Mouse (Mus musculus) CH12.LX (cell line): ENCODE results near the gene 4931428F04Rik. TPM values are rescaled to one million over a fixed set of nuclear protein-coding genes. Genes with fewer than 3 reads are reported as not detected.

Source experiments
- DNase-seq: peaks from one replicate; pipeline ENCODE4 v3.0.0-alpha.2; 2013; ENCODE audit errors: extremely low read depth
- H3K27ac ChIP-seq: 2 replicates; pipeline ENCODE4 v1.5.1; 2012; ENCODE audit warnings: low read depth, mild to moderate bottlenecking, control low read depth, moderate library complexity; ENCODE audit not compliant: insufficient read depth
- H3K27me3 ChIP-seq: replicated peaks from 2 replicates; pipeline ENCODE3; 2012; ENCODE audit warnings: inconsistent platforms
- H3K36me3 ChIP-seq, 2 experiments: replicated peaks in 1 of 2; 2 replicates each; pipeline versions ENCODE3 to v1.6.1; 2012; ENCODE audit warnings: inconsistent platforms in 1 of 2, low read length in 1 of 2, mild to moderate bottlenecking in 1 of 2, mixed read lengths in 1 of 2, moderate library complexity in 1 of 2; ENCODE audit not compliant: control insufficient read depth in 1 of 2, insufficient read depth in 1 of 2
- H3K4me1 ChIP-seq, 2 experiments: 2 replicates each; pipeline ENCODE4 v1.6.1; 2012; ENCODE audit warnings: inconsistent platforms in 1 of 2, moderate library complexity in 1 of 2; ENCODE audit not compliant: insufficient read depth in 2 of 2, control insufficient read depth in 1 of 2
- H3K4me2 ChIP-seq: 2 replicates; pipeline ENCODE4 v1.6.1; 2012; ENCODE audit warnings: low read depth, mild to moderate bottlenecking, control low read depth; ENCODE audit not compliant: poor library complexity, insufficient read depth, severe bottlenecking
- H3K4me3 ChIP-seq, 3 experiments: fragments of 150-350 bp in 1 of 3; sonication (generic) in 1 of 3; replicated peaks in 1 of 3; 2 replicates each; pipeline versions ENCODE3 to v1.5.1; 2011 to 2012; ENCODE audit warnings: low read depth in 2 of 3, low read length in 2 of 3, mild to moderate bottlenecking in 2 of 3, moderate library complexity in 2 of 3, control low read depth in 1 of 3, improper control_type of control experiment in 1 of 3, inconsistent platforms in 1 of 3, mixed read lengths in 1 of 3; ENCODE audit not compliant: poor library complexity in 1 of 3
- H3K79me2 ChIP-seq: replicated peaks from 2 replicates; pipeline ENCODE4 v1.6.1; 2012; ENCODE audit warnings: mild to moderate bottlenecking, moderate library complexity; ENCODE audit not compliant: control insufficient read depth, poor library complexity, insufficient read depth, severe bottlenecking; ENCODE audit errors: extremely low read depth
- H3K9ac ChIP-seq: 2 replicates; pipeline ENCODE4 v1.6.1; 2012; ENCODE audit warnings: low read depth, mild to moderate bottlenecking, control low read depth, moderate library complexity; ENCODE audit not compliant: insufficient read depth
- H3K9me3 ChIP-seq: replicated peaks from 2 replicates; pipeline ENCODE3; 2012; ENCODE audit warnings: low read length, inconsistent platforms, mixed read lengths
- CTCF ChIP-seq, 2 experiments: IDR thresholded peaks in 1 of 2; conservative IDR thresholded peaks in 1 of 2; 2 replicates each; pipeline ENCODE4 v1.5.1; 2011 to 2012; ENCODE audit warnings: low read depth in 2 of 2, low read length in 2 of 2, improper control_type of control experiment in 1 of 2, inconsistent platforms in 1 of 2, mild to moderate bottlenecking in 1 of 2, moderate library complexity in 1 of 2
- ELF1 ChIP-seq: IDR thresholded peaks from 2 replicates; pipeline ENCODE4 v1.6.1; 2014; ENCODE audit warnings: low read depth, mild to moderate bottlenecking, inconsistent platforms, low read length, improper control_type of control experiment
- MAX ChIP-seq: IDR thresholded peaks from 2 replicates; pipeline ENCODE4 v1.6.1; 2011; ENCODE audit warnings: low read length, improper control_type of control experiment
- MXI1 ChIP-seq: IDR thresholded peaks from 2 replicates; pipeline ENCODE4 v1.6.1; 2011; ENCODE audit warnings: mild to moderate bottlenecking, low read depth, low read length, improper control_type of control experiment
- MYC ChIP-seq: IDR thresholded peaks from 2 replicates; pipeline ENCODE4 v1.6.1; 2011; ENCODE audit warnings: low read depth, mild to moderate bottlenecking, improper control_type of control experiment, low read length
- NELFE ChIP-seq: IDR thresholded peaks from 2 replicates; pipeline ENCODE4 v1.6.1; 2011; ENCODE audit warnings: low read depth, low read length, improper control_type of control experiment
- NRF1 ChIP-seq: IDR thresholded peaks from 2 replicates; pipeline ENCODE4 v1.6.1; 2014; ENCODE audit warnings: low read depth, mild to moderate bottlenecking, inconsistent platforms, low read length, improper control_type of control experiment, moderate library complexity
- POLR2A ChIP-seq: IDR thresholded peaks from 2 replicates; pipeline ENCODE4 v1.6.1; 2011; ENCODE audit warnings: low read depth, mild to moderate bottlenecking, improper control_type of control experiment, low read length
- POLR2AphosphoS2 ChIP-seq: IDR thresholded peaks from 2 replicates; pipeline ENCODE4 v1.6.1; 2011; ENCODE audit warnings: low read depth, low read length, improper control_type of control experiment
- RCOR1 ChIP-seq: conservative IDR thresholded peaks from 2 replicates; pipeline ENCODE4 v1.6.1; 2012; ENCODE audit warnings: low read depth, mild to moderate bottlenecking, inconsistent platforms, low read length, improper control_type of control experiment
- TCF12 ChIP-seq: IDR thresholded peaks from 2 replicates; pipeline ENCODE4 v1.6.1; 2014; ENCODE audit warnings: low read depth, mild to moderate bottlenecking, inconsistent platforms, low read length, improper control_type of control experiment
- ZKSCAN1 ChIP-seq: IDR thresholded peaks from 2 replicates; pipeline ENCODE4 v1.6.1; 2012; ENCODE audit warnings: low read depth, inconsistent platforms, low read length, improper control_type of control experiment, borderline replicate concordance
- ZNF384 ChIP-seq: IDR thresholded peaks from 2 replicates; pipeline ENCODE4 v1.6.1; 2012; ENCODE audit warnings: low read depth, low read length, improper control_type of control experiment, inconsistent platforms
- dilution Hi-C: fragments of 300-500 bp; cut with MboI; formaldehyde crosslinking; loops from 2 replicates; pipeline ENCODE4 v1.14.3; 2020; ENCODE audit warnings: low sequenced_read_pairs; ENCODE audit not compliant: extremely low pct_unique_long_range_greater_than_20kb, extremely low pct_ligation_motif_present
- in situ Hi-C: fragments of 300-500 bp; cut with MboI; formaldehyde crosslinking; loops from 3 replicates; pipeline ENCODE4 v1.14.3; 2019; ENCODE audit warnings: low sequenced_read_pairs, low pct_ligation_motif_present, low pct_unique_long_range_greater_than_20kb, mixed read lengths
- polyA plus RNA-seq: library from polyadenylated mRNA; unstranded; fragments of >175 nt; gene quantifications from 2 replicates; pipeline ENCODE4 v1.2.1, GENCODE M21; 2012; ENCODE audit warnings: low read depth; ENCODE audit not compliant: insufficient read length
- total RNA-seq, 2 experiments: library from RNA; depleted of rRNA; stranded (reverse); fragments of 300-350 nt in 1 of 2; fragments of >200 nt in 1 of 2; gene quantifications; 2 replicates each; pipeline ENCODE4 v1.2.3; 2012 to 2014

The 4931428F04Rik gene
- total and polyA plus RNA-seq, 3 experiments, result 2.7 to 9.1 (median 4.7) TPM

DNA sequence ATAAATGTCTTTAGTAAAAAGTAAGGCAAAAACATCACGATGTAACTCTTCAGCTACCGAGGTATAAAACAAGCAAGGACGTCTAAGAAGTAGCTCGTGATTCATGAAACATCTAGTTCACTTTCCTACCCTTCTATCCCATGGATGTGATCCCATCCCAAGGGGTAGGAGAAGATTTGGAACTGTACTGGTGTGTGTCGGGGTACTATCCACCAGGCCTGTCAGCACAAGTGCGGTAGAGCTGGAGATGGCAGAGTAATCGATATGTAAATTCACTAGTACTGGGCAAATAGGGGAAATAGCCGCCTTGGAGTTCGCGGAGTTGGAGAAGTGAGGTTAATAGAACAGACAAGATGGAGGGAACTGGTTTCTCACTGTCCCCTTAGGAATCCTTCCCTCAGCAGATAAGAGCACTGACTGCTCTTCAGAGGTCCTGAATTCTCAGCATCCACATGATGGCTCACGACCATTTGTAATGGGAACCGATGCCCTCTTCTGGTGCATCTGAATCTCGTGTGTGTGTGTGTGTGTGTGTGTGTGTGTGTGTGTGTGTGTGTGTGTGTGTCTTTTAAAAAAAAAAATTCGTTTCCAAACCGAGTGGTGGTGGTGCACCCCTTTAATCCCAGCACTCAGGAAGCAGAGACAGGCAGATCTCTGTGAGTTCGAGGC is 26.3 kb downstream of the 4931428F04Rik start:
- Histone ChIP-seq H3K4me2 (peak overlapping the region; percentile 85), H3K36me3 (peaks cover 29 to 36% of the 10 kb centered on the region in 2 experiments), H3K27ac (no peak overlapping the region), H3K4me1 (peaks cover 9 to 54% of the 10 kb centered on the region in 2 experiments; a peak in 3 of 4 replicates), H3K79me2 (no peaks in the 10 kb centered on the region), H3K9ac (0 out of 2 replicates have a peak overlapping the region, but pooled peaks have one; percentile 54), H3K4me3 (peak overlapping the region in 2 of 3 experiments; percentile 83 to 86), H3K27me3 (no peaks in the 10 kb centered on the region), H3K9me3 (peaks cover 11% of the 10 kb centered on the region)
- dilution Hi-C loops (no loop called here), in situ Hi-C loops (no loop called here)
- no peak for TF ChIP-seq MXI1
- peak; percentile 47 for TF ChIP-seq ZNF384
- peak in 1 of 2 experiments; percentile 25; a peak in 1 of 4 replicates for TF ChIP-seq CTCF (conservative IDR thresholded peaks at IDR 0.05 in 1 of 2, IDR thresholded peaks at IDR 0.05 in 1 of 2; ENCODE audit: low read depth in 2 of 2, low read length in 2 of 2)
- DNase-seq, result no peak

DNA sequence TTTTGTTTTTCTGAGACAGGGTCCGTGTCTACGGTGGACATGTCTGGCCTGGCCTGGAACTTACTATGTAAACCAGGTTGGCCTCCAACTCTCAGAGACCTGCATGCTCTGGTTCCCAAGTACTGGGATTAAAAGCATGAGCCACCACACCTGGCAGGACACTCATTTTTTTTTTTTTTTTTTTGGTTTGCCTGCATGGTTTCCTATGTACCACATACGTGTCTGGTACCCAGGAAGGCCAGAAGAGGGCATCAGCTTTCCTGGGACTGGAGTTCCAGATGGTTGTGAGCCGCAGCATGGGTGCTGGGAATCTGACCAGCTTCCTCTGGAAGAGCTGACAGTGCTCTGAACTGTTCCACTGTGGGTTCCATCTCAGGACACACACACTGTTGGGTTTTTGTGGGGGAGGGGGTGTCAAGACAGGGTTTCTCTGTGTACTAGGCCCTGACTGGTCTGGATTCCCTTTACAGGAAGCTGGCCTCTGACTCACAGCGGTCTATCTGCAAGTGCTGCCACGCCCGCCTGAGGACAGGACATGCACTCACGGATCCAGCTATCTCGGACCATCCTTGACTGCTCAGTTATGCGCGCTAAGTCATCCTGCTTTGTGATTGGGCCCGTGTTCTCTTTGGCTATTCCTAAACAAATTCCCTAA is 28.2 kb downstream of the 4931428F04Rik start:
- Histone ChIP-seq H3K4me3 (no peak overlapping the region), H3K4me1 (peaks cover 9 to 42% of the 10 kb centered on the region in 2 experiments; a peak in 3 of 4 replicates), H3K9me3 (peaks cover 7% of the 10 kb centered on the region), H3K4me2 (no peak overlapping the region), H3K9ac (no peak overlapping the region), H3K36me3 (peaks cover 15 to 35% of the 10 kb centered on the region in 2 experiments), H3K27ac (no peak overlapping the region), H3K79me2 (no peaks in the 10 kb centered on the region), H3K27me3 (no peaks in the 10 kb centered on the region)
- DNase-seq, result no peak
- in situ Hi-C loops (no loop called here), dilution Hi-C loops (no loop called here)
- TF ChIP-seq ELF1 (no peak), MYC (no peak), NRF1 (no peak)

DNA sequence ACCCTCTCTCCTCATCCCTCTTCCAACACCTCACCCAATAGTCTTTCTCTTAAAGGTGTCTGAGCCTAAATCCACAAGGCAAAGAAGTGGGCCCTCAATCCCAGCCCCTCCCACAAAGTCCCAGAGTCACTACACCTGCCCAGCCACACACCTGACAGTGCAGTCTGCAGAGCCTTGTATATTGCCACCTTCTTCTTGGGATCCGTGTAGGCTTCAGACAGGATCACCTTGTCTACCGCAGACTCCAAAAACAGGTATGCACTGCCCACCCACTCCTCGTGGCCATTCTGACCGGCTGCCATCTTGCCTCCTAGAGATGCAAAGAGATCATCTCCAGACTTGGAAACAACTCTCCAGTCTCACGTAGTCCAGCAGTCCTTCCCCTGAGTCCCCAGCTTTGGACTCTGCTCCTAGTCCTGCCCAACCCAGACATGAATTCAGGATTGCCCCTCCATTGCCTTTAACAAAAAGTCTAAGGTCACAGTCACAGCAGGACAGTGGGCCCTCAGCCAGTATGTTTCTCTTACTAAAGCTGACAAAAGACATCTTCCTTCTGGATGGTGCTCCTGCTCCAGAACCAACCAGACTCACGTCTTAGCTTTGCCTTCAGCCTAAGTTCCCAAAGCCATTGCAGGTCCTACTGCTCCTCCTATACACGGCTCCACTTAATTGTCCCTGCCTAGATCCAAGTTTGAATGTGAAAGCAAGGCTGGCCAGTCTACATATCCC is 29.1 kb downstream of the 4931428F04Rik start:
- H3K4me3 ChIP-seq, result no peak overlapping the region
- no peaks in the 10 kb centered on the region for H3K79me2 ChIP-seq
- no peak overlapping the region for H3K27ac ChIP-seq
- no peaks in the 10 kb centered on the region for H3K27me3 ChIP-seq
- TF ChIP-seq ELF1, result no peak
- no peak for TF ChIP-seq NELFE
- TF ChIP-seq MAX, result no peak
- TF ChIP-seq MXI1, result no peak
- TF ChIP-seq POLR2AphosphoS2, result no peak
- TF ChIP-seq RCOR1, result no peak
- TF ChIP-seq ZKSCAN1, result no peak
- TF ChIP-seq TCF12, result no peak
- TF ChIP-seq POLR2A, result no peak
- in situ Hi-C loops, result no loop called here
- H3K36me3 ChIP-seq, result peaks cover 15 to 42% of the 10 kb centered on the region in 2 experiments
- H3K9me3 ChIP-seq, result peaks cover 4% of the 10 kb centered on the region
- no peak overlapping the region for H3K9ac ChIP-seq
- H3K4me2 ChIP-seq, result no peak overlapping the region
- peaks cover 9 to 38% of the 10 kb centered on the region in 2 experiments; a peak in 3 of 4 replicates for H3K4me1 ChIP-seq
- DNase-seq, result no peak
- dilution Hi-C loops, result no loop called here
